ENCODE assay signal across 8 mouse cellular contexts in genomic region chr5:15935234-15935728, GRCm38 (mm10). TPM values are rescaled to one million over a fixed set of nuclear protein-coding genes. Genes with fewer than 3 reads are reported as not detected.
DNase-seq lines count a peak whose midpoint lies in the region; ATAC-seq and TF ChIP-seq lines count a peak whose summit lies in the region.

No protein-coding gene starts in this region.

- no peak for TF ChIP-seq CTCF in layer of hippocampus, adult 2 months (conservative IDR thresholded peaks at IDR 0.05)

- H3K4me3 ChIP-seq in layer of hippocampus, adult 2 months: peak overlapping the region; percentile 58
- peak overlapping the region; percentile 53 for H3K4me3 ChIP-seq in stomach, embryonic 16.5 days (replicated peaks; ENCODE audit: low read length)

- H3K36me3 ChIP-seq in stomach, embryonic 16.5 days (ENCODE audit: control insufficient read depth, insufficient read depth, low read length): no peaks in the 10 kb centered on the region

- peak; percentile 37; the same call in 1 of the 2 replicates for ATAC-seq in granulocyte monocyte progenitor cell, adult 5-6 weeks (replicated peaks; ENCODE audit: poor library complexity, severe bottlenecking)
- no peak for ATAC-seq in stomach, embryonic 16.5 days (ENCODE audit: insufficient read depth, low FRiP score)

- no peaks in the 10 kb centered on the region for H3K9me3 ChIP-seq in stomach, embryonic 16.5 days (replicated peaks; ENCODE audit: control insufficient read depth, low read length)

- peak overlapping the region; percentile 83 for H3K4me2 ChIP-seq in stomach, embryonic 16.5 days (ENCODE audit: low read depth, low read length)

- H3K9ac ChIP-seq in stomach, embryonic 16.5 days (ENCODE audit: low read length): peak overlapping the region; percentile 70

- H3K27ac ChIP-seq in layer of hippocampus, adult 2 months: peak overlapping the region; percentile 99
- peak overlapping the region; percentile 47; the same call in 1 of the 2 replicates for H3K27ac ChIP-seq in stomach, embryonic 16.5 days (ENCODE audit: low read length)

- WGBS in stomach, embryonic 16.5 days: 2% methylated on average over 27 of the region's 27 CpGs

- 0 out of 2 replicates have a peak, but pooled peaks cover 2% of the 10 kb centered on the region for H3K27me3 ChIP-seq in stomach, embryonic 16.5 days (ENCODE audit: control insufficient read depth, insufficient read depth, low read length)

- H3K4me1 ChIP-seq in stomach, embryonic 16.5 days (ENCODE audit: control insufficient read depth, insufficient read depth, low read length): no peaks in the 10 kb centered on the region

- peak in 1 of 2 experiments; percentile 16 for DNase-seq in layer of hippocampus, adult 2 months (ENCODE audit: low spot score in 2 of 2)
- DNase-seq in layer of hippocampus, adult 9-11 months: no peak
- DNase-seq in embryo, embryonic 10 days (ENCODE audit: low spot score): peak; percentile 51
- DNase-seq in kidney, postnatal 14 days: peak; percentile 36
- peak; percentile 7 for DNase-seq in lung, postnatal 36 days
- no peak for DNase-seq in spleen, adult 12 weeks (ENCODE audit: low spot score)

RNA-seq across cellular contexts. Expression of gene Cacna2d1, which starts 0.8 kb away (rescaled TPM):
- 100 to 1,000 TPM; 164 to 168 TPM for total RNA-seq in layer of hippocampus, adult 2 months (2021)
- total RNA-seq in granulocyte monocyte progenitor cell, adult 5-6 weeks (2014; fragmentation: Nextera tagmentation): not detected in 2 replicates
- not detected in 2 replicates for total RNA-seq in granulocyte monocyte progenitor cell, adult 5-6 weeks (2017)
- 12.1 and 13.1 TPM in 2 replicates for polyA plus RNA-seq in stomach, embryonic 16.5 days (2015; fragmentation: Nextera tagmentation; extraction: Ambion mirVana)

Comparison
In these comparisons a context has a peak if more than half of its experiments do, and no peak if none do; other contexts are left out.
1. DNase-seq: peak in embryo, embryonic 10 days (single experiment), kidney, postnatal 14 days (single experiment) and lung, postnatal 36 days (single experiment); none in layer of hippocampus, adult 9-11 months (single experiment) and spleen, adult 12 weeks (single experiment).
2. RNA of gene Cacna2d1, which starts 0.8 kb away (total RNA-seq): 164 to 168 TPM in layer of hippocampus, adult 2 months; not detected in granulocyte monocyte progenitor cell, adult 5-6 weeks; every median in the first group is over 100 times any median in the second.